Mouse (Mus musculus) left cerebral cortex, adult 18-20 months (tissue): ENCODE data around the gene Ppp4r1. TPM values are rescaled to one million over a fixed set of nuclear protein-coding genes. Genes with fewer than 3 reads are reported as not detected.

Experiments
- DNase-seq, 2 experiments: peaks; one replicate each; pipeline ENCODE4 v3.0.0; 2021 to 2022; ENCODE audit warnings: low spot score in 2 of 2, mixed read lengths in 1 of 2
- total RNA-seq, 2 experiments: library from RNA; stranded (reverse); gene quantifications; 2 replicates each; pipeline ENCODE4 v1.2.3; 2021

Ppp4r1 gene
- total RNA-seq, 2 experiments from 2014 or later = 36.3 to 45.4 TPM

- no peak for DNase-seq
Measured at GRCm38 (mm10) chr17:65851749-65852148, 69.4 kb downstream of the Ppp4r1 start.

GRCm38 (mm10) chr17:65853326-65853725 is 71.0 kb downstream of the Ppp4r1 start:
- no peak for DNase-seq

- DNase-seq = no peak
Measured at GRCm38 (mm10) chr17:65854006-65854405, 71.6 kb downstream of the Ppp4r1 start.

- no peak for DNase-seq
Measured at GRCm38 (mm10) chr17:65857617-65858016, 75.2 kb downstream of the Ppp4r1 start.

- peak in 1 of 2 experiments; percentile 29 for DNase-seq
Measured at GRCm38 (mm10) chr17:65862579-65862978, 80.2 kb downstream of the Ppp4r1 start.

- no peak for DNase-seq
Measured at GRCm38 (mm10) chr17:65863830-65864229, 81.5 kb downstream of the Ppp4r1 start.

- no peak for DNase-seq
Measured at GRCm38 (mm10) chr17:65864742-65865141, 82.4 kb downstream of the Ppp4r1 start.

- DNase-seq = no peak
Measured at GRCm38 (mm10) chr17:65865265-65865664, 82.9 kb downstream of the Ppp4r1 start.

- no peak for DNase-seq
Measured at GRCm38 (mm10) chr17:65866201-65866600, 83.8 kb downstream of the Ppp4r1 start.

- DNase-seq = no peak
Measured at GRCm38 (mm10) chr17:65867996-65868395, 85.6 kb downstream of the Ppp4r1 start.

GRCm38 (mm10) chr17:65869720-65870119 is 87.3 kb downstream of the Ppp4r1 start:
- DNase-seq = no peak

- DNase-seq = peak in 1 of 2 experiments; percentile 72
Measured at GRCm38 (mm10) chr17:65870146-65870545, 87.8 kb downstream of the Ppp4r1 start.

- DNase-seq = no peak
Measured at GRCm38 (mm10) chr17:65871641-65872041, 89.3 kb downstream of the Ppp4r1 start.

- no peak for DNase-seq
Measured at GRCm38 (mm10) chr17:65872051-65872450, 89.7 kb downstream of the Ppp4r1 start.

- no peak for DNase-seq
Measured at GRCm38 (mm10) chr17:65872652-65873051, 90.3 kb downstream of the Ppp4r1 start.

- no peak for DNase-seq
Measured at GRCm38 (mm10) chr17:65873156-65873555, 90.8 kb downstream of the Ppp4r1 start.

GRCm38 (mm10) chr17:65873834-65874233 is 91.5 kb downstream of the Ppp4r1 start:
- DNase-seq = no peak

- no peak for DNase-seq
Measured at GRCm38 (mm10) chr17:65877026-65877425, 94.7 kb downstream of the Ppp4r1 start.

- peak; percentile 25 to 45 for DNase-seq
Measured at GRCm38 (mm10) chr17:65884061-65884669, 101.8 kb downstream of the Ppp4r1 start.

GRCm38 (mm10) chr17:65884691-65885397 is 102.5 kb downstream of the Ppp4r1 start:
- peak; percentile 99 to 100 for DNase-seq

- DNase-seq = no peak
Measured at GRCm38 (mm10) chr17:65885398-65885696, 103.0 kb downstream of the Ppp4r1 start.

GRCm38 (mm10) chr17:65885697-65886529 is 103.5 kb downstream of the Ppp4r1 start, which contains the start of gene Ralbp1:
Ralbp1 (minus strand) TSS chr17:65885798.
- peak; percentile 18 to 36 for DNase-seq
